In the genomic region with DNA sequence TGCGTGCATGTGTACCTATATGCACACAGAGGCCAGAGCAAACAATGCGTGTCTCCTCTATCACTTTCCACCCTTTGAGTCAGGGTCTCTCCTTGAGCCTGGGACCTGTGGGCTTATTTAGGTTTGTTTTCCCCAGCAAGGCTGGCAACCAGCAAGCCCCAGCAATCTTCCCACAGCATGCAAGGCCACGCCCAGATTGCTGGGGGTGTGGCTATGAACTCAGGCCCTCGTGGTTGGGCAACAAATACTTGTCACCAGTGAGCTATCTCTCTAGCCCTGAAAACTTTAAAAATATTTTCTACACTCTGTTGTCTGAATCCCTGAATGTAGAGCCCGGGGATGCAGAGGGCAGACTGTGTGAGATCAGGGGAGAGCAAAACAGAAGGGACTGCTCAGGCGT, we compare ENCODE assay signal across 16 mouse cellular contexts.
DNase-seq lines count a peak whose midpoint lies in the region; ATAC-seq lines count a peak whose summit lies in the region.
"Had no signal": no experiment of that assay in that cellular context is flagged by ENCODE, and none has a peak within 500 bp of the region (broad histone marks: within the 10 kb centered on the region; RNA-seq: fewer than 3 reads in every experiment).

No protein-coding gene starts in this region.

- no peak overlapping the region for H3K9ac ChIP-seq in hindbrain, embryonic 11.5 days (ENCODE audit: low read depth, low read length)
- H3K9ac ChIP-seq in embryonic facial prominence, embryonic 15.5 days, result no peak overlapping the region
- H3K9ac ChIP-seq in forebrain, embryonic 15.5 days (replicated peaks), result no peak overlapping the region
- H3K9ac ChIP-seq: hindbrain, embryonic 12.5 days; lung, embryonic 15.5 days had no signal

- H3K4me1 ChIP-seq in hindbrain, embryonic 10.5 days (replicated peaks), result peaks cover 10% of the 10 kb centered on the region; the same call in 1 of the 2 replicates
- H3K4me1 ChIP-seq in hindbrain, embryonic 11.5 days (replicated peaks; ENCODE audit: control insufficient read depth, insufficient read depth, low read length), result no peaks in the 10 kb centered on the region
- peaks cover 12% of the 10 kb centered on the region for H3K4me1 ChIP-seq in embryonic facial prominence, embryonic 15.5 days
- H3K4me1 ChIP-seq in forebrain, embryonic 15.5 days, result no peaks in the 10 kb centered on the region
- H3K4me1 ChIP-seq: heart, embryonic 10.5 days; hindbrain, embryonic 12.5 days; lung, embryonic 15.5 days had no signal

- H3K4me2 ChIP-seq in hindbrain, embryonic 11.5 days (replicated peaks; ENCODE audit: low read depth, low read length), result no peak overlapping the region
- H3K4me2 ChIP-seq in embryonic facial prominence, embryonic 15.5 days (replicated peaks), result no peak overlapping the region
- H3K4me2 ChIP-seq in forebrain, embryonic 15.5 days (replicated peaks), result no peak overlapping the region
- H3K4me2 ChIP-seq: hindbrain, embryonic 12.5 days; lung, embryonic 15.5 days had no signal

- DNase-seq in hindbrain, embryonic 10.5 days (ENCODE audit: low spot score), result no peak
- no peak for DNase-seq in hindbrain, embryonic 11.5 days (ENCODE audit: low spot score)
- DNase-seq in NIH3T3 (ENCODE audit: low read depth), result peak; percentile 65
- DNase-seq in lung, postnatal 25 days (ENCODE audit: low spot score), result peak; percentile 25
- DNase-seq in heart, adult 11 months, result no peak
- DNase-seq: cerebellum, adult 9-10 months; kidney, adult 2 months; kidney, postnatal 14 days; thymus, postnatal 25 days had no signal

- H3K4me3 ChIP-seq in hindbrain, embryonic 10.5 days, result no peak overlapping the region
- H3K4me3 ChIP-seq in hindbrain, embryonic 11.5 days (ENCODE audit: low read depth, low read length), result no peak overlapping the region
- H3K4me3 ChIP-seq in embryonic facial prominence, embryonic 15.5 days (replicated peaks), result no peak overlapping the region
- H3K4me3 ChIP-seq in forebrain, embryonic 15.5 days, result no peak overlapping the region
- H3K4me3 ChIP-seq: forebrain, embryonic 10.5 days; heart, embryonic 10.5 days; hindbrain, embryonic 12.5 days; layer of hippocampus, adult 2 months; lung, embryonic 15.5 days had no signal

- H3K27me3 ChIP-seq in hindbrain, embryonic 10.5 days (ENCODE audit: insufficient read depth, poor library complexity, severe bottlenecking), result no peaks in the 10 kb centered on the region
- no peaks in the 10 kb centered on the region for H3K27me3 ChIP-seq in hindbrain, embryonic 11.5 days (ENCODE audit: control insufficient read depth, insufficient read depth, low read length)
- H3K27me3 ChIP-seq in embryonic facial prominence, embryonic 15.5 days, result no peaks in the 10 kb centered on the region
- H3K27me3 ChIP-seq in forebrain, embryonic 15.5 days, result no peaks in the 10 kb centered on the region
- H3K27me3 ChIP-seq: hindbrain, embryonic 12.5 days; lung, embryonic 15.5 days had no signal

- peaks cover 4% of the 10 kb centered on the region; the same call in 1 of the 2 replicates for H3K9me3 ChIP-seq in hindbrain, embryonic 10.5 days
- H3K9me3 ChIP-seq in hindbrain, embryonic 11.5 days (ENCODE audit: control insufficient read depth, low read length), result no peaks in the 10 kb centered on the region
- H3K9me3 ChIP-seq in embryonic facial prominence, embryonic 15.5 days (replicated peaks), result no peaks in the 10 kb centered on the region
- H3K9me3 ChIP-seq in forebrain, embryonic 15.5 days, result no peaks in the 10 kb centered on the region
- H3K9me3 ChIP-seq: forebrain, embryonic 10.5 days; heart, embryonic 10.5 days; lung, embryonic 15.5 days had no signal

- ATAC-seq in hindbrain, embryonic 11.5 days (ENCODE audit: low FRiP score), result no peak
- ATAC-seq in embryonic facial prominence, embryonic 15.5 days (ENCODE audit: insufficient number of reproducible peaks, low FRiP score, low TSS enrichment, low read depth), result no peak
- no peak for ATAC-seq in forebrain, embryonic 15.5 days (replicated peaks)

- 0 out of 2 replicates have a peak overlapping the region, but pooled peaks have one; percentile 35 for H3K27ac ChIP-seq in hindbrain, embryonic 10.5 days
- no peak overlapping the region for H3K27ac ChIP-seq in hindbrain, embryonic 11.5 days (ENCODE audit: low read depth, low read length)
- H3K27ac ChIP-seq in embryonic facial prominence, embryonic 15.5 days (replicated peaks), result peak overlapping the region; percentile 84; the same call in 1 of the 2 replicates
- H3K27ac ChIP-seq in forebrain, embryonic 15.5 days (replicated peaks), result no peak overlapping the region
- H3K27ac ChIP-seq: forebrain, embryonic 10.5 days; heart, embryonic 10.5 days; hindbrain, embryonic 12.5 days; layer of hippocampus, adult 2 months; lung, embryonic 15.5 days had no signal

- H3K36me3 ChIP-seq in hindbrain, embryonic 10.5 days, result peaks cover 20% of the 10 kb centered on the region; the same call in 1 of the 2 replicates
- H3K36me3 ChIP-seq in hindbrain, embryonic 11.5 days (ENCODE audit: control insufficient read depth, insufficient read depth, low read length), result no peaks in the 10 kb centered on the region; the same call in 1 of the 2 replicates
- peaks cover 58% of the 10 kb centered on the region for H3K36me3 ChIP-seq in embryonic facial prominence, embryonic 15.5 days
- H3K36me3 ChIP-seq in forebrain, embryonic 15.5 days, result no peaks in the 10 kb centered on the region

- WGBS in hindbrain, embryonic 10.5 days, result 83% methylated on average over 6 of the region's 6 CpGs
- WGBS in hindbrain, embryonic 11.5 days, result 85% methylated on average over 6 of the region's 6 CpGs
- 76% methylated on average over 6 of the region's 6 CpGs for WGBS in embryonic facial prominence, embryonic 15.5 days
- WGBS in forebrain, embryonic 15.5 days, result 79% methylated on average over 6 of the region's 6 CpGs

Comparison
In these comparisons a context has a peak if more than half of its experiments do, and no peak if none do; other contexts are left out.
1. H3K27ac ChIP-seq: peak in hindbrain, embryonic 10.5 days (single experiment) and embryonic facial prominence, embryonic 15.5 days (single experiment); none in hindbrain, embryonic 11.5 days (single experiment) and forebrain, embryonic 15.5 days (single experiment).
2. DNase-seq: peak in NIH3T3 (single experiment) and lung, postnatal 25 days (single experiment); none in hindbrain, embryonic 10.5 days (single experiment), hindbrain, embryonic 11.5 days (single experiment) and heart, adult 11 months (single experiment).